Mouse (Mus musculus): ENCODE results near the gene Klf15.

DNA sequence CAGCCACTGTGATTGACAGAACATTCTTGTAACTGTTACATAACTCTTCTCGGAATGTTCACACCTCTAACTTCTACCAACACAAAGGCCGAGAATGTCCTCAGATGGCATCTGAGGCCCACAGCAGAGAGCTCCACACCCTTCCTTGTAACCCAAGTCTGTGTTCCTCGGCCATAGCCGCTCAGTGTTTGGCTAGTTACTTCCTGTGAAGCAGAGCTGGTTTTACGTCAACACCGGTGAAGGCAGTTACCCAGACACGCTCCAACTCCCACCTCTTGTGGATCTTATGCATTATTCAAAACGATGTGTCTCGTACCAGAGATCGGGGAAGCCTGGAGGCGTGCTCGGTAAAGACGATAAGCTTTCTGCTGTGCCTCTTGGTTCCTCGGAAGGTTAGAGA is 32.5 kb upstream of the Klf15 start:
- TF ChIP-seq CTCF (IDR thresholded peaks at IDR 0.05; ENCODE audit: control insufficient read depth, insufficient read depth, low read length) (no peak), POLR2A (IDR thresholded peaks at IDR 0.05; ENCODE audit: borderline replicate concordance, control insufficient read depth, low read depth, low read length) (no peak)
